Mouse (Mus musculus): ENCODE measurements around the gene Hbp1. TPM values are rescaled to one million over a fixed set of nuclear protein-coding genes. Genes with fewer than 3 reads are reported as not detected.

Hbp1 gene
- total and polyA plus RNA-seq, 2 experiments from 2014 or later, result 97.9 to 153 TPM

GRCm38 (mm10) chr12:31989726-31990125 lies 39.4 kb upstream of the Hbp1 start:
- Histone ChIP-seq H3K4me1 (ENCODE audit: control insufficient read depth, insufficient read depth) (no peaks in the 10 kb centered on the region), H3K27ac (ENCODE audit: low read depth) (no peak overlapping the region), H3K27me3 (ENCODE audit: control insufficient read depth, insufficient read depth, low read length) (no peaks in the 10 kb centered on the region), H3K4me3 (ENCODE audit: low read depth, low read length) (no peak overlapping the region), H3K9me3 (replicated peaks; ENCODE audit: control insufficient read depth, low read length) (no peaks in the 10 kb centered on the region), H3K9ac (replicated peaks; ENCODE audit: low read depth, low read length) (no peak overlapping the region), H3K36me3 (replicated peaks; ENCODE audit: control insufficient read depth, insufficient read depth, low read length) (no peaks in the 10 kb centered on the region), H3K4me2 (ENCODE audit: low read depth, low read length) (no peak overlapping the region)
- no peak for ATAC-seq (ENCODE audit: insufficient read depth, low read depth)
- TF ChIP-seq CTCF (IDR thresholded peaks at IDR 0.05; ENCODE audit: low read depth) (no peak), EP300 (IDR thresholded peaks at IDR 0.05; ENCODE audit: low read depth) (no peak)
- DNase-seq (ENCODE audit: low spot score), result no peak

- no peaks in the 10 kb centered on the region for H3K4me1 ChIP-seq (ENCODE audit: control insufficient read depth, insufficient read depth)
- H3K4me2 ChIP-seq (ENCODE audit: low read depth, low read length), result no peak overlapping the region
- DNase-seq (ENCODE audit: low spot score) (no peak), ATAC-seq (ENCODE audit: insufficient read depth, low read depth) (no peak)
- TF ChIP-seq EP300 (IDR thresholded peaks at IDR 0.05; ENCODE audit: low read depth) (no peak), CTCF (IDR thresholded peaks at IDR 0.05; ENCODE audit: low read depth) (no peak)
- no peaks in the 10 kb centered on the region for H3K9me3 ChIP-seq (replicated peaks; ENCODE audit: control insufficient read depth, low read length)
- 92% methylated on average over 2 of the region's 2 CpGs for WGBS
- no peaks in the 10 kb centered on the region for H3K27me3 ChIP-seq (ENCODE audit: control insufficient read depth, insufficient read depth, low read length)
- no peak overlapping the region for H3K9ac ChIP-seq (replicated peaks; ENCODE audit: low read depth, low read length)
- no peaks in the 10 kb centered on the region for H3K36me3 ChIP-seq (replicated peaks; ENCODE audit: control insufficient read depth, insufficient read depth, low read length)
- H3K27ac ChIP-seq (ENCODE audit: low read depth), result no peak overlapping the region
- no peak overlapping the region for H3K4me3 ChIP-seq (ENCODE audit: low read depth, low read length)
These were observed 36.1 kb upstream of the Hbp1 start for GRCm38 (mm10) chr12:31986463-31986862.

GRCm38 (mm10) chr12:31985738-31986137 lies 35.4 kb upstream of the Hbp1 start:
- Histone ChIP-seq H3K36me3 (replicated peaks; ENCODE audit: control insufficient read depth, insufficient read depth, low read length) (no peaks in the 10 kb centered on the region), H3K9ac (replicated peaks; ENCODE audit: low read depth, low read length) (no peak overlapping the region), H3K4me3 (ENCODE audit: low read depth, low read length) (no peak overlapping the region), H3K27me3 (ENCODE audit: control insufficient read depth, insufficient read depth, low read length) (no peaks in the 10 kb centered on the region), H3K4me2 (ENCODE audit: low read depth, low read length) (no peak overlapping the region), H3K4me1 (ENCODE audit: control insufficient read depth, insufficient read depth) (no peaks in the 10 kb centered on the region), H3K27ac (ENCODE audit: low read depth) (no peak overlapping the region), H3K9me3 (replicated peaks; ENCODE audit: control insufficient read depth, low read length) (no peaks in the 10 kb centered on the region)
- DNase-seq (ENCODE audit: low spot score) (no peak), ATAC-seq (ENCODE audit: insufficient read depth, low read depth) (no peak)
- TF ChIP-seq CTCF (IDR thresholded peaks at IDR 0.05; ENCODE audit: low read depth) (no peak), EP300 (IDR thresholded peaks at IDR 0.05; ENCODE audit: low read depth) (no peak)
- WGBS, result 54% methylated on average over 6 of the region's 6 CpGs

- Histone ChIP-seq H3K9ac (replicated peaks; ENCODE audit: low read depth, low read length) (no peak overlapping the region), H3K4me2 (ENCODE audit: low read depth, low read length) (no peak overlapping the region), H3K27ac (ENCODE audit: low read depth) (no peak overlapping the region), H3K9me3 (replicated peaks; ENCODE audit: control insufficient read depth, low read length) (no peaks in the 10 kb centered on the region), H3K36me3 (replicated peaks; ENCODE audit: control insufficient read depth, insufficient read depth, low read length) (no peaks in the 10 kb centered on the region), H3K4me1 (ENCODE audit: control insufficient read depth, insufficient read depth) (no peaks in the 10 kb centered on the region), H3K4me3 (ENCODE audit: low read depth, low read length) (no peak overlapping the region), H3K27me3 (ENCODE audit: control insufficient read depth, insufficient read depth, low read length) (no peaks in the 10 kb centered on the region)
- no peak for ATAC-seq (ENCODE audit: insufficient read depth, low read depth)
- 46% methylated on average over 12 of the region's 12 CpGs for WGBS
- no peak for DNase-seq (ENCODE audit: low spot score)
- TF ChIP-seq EP300 (IDR thresholded peaks at IDR 0.05; ENCODE audit: low read depth), result no peak
- no peak for TF ChIP-seq CTCF (IDR thresholded peaks at IDR 0.05; ENCODE audit: low read depth)
These were observed 34.3 kb upstream of the Hbp1 start for GRCm38 (mm10) chr12:31984664-31985063.

GRCm38 (mm10) chr12:31984206-31984605 lies 33.9 kb upstream of the Hbp1 start:
- no peak for TF ChIP-seq EP300 (IDR thresholded peaks at IDR 0.05; ENCODE audit: low read depth)
- TF ChIP-seq CTCF (IDR thresholded peaks at IDR 0.05; ENCODE audit: low read depth), result no peak
- H3K36me3 ChIP-seq (replicated peaks; ENCODE audit: control insufficient read depth, insufficient read depth, low read length), result no peaks in the 10 kb centered on the region
- no peak overlapping the region for H3K4me2 ChIP-seq (ENCODE audit: low read depth, low read length)
- H3K9me3 ChIP-seq (replicated peaks; ENCODE audit: control insufficient read depth, low read length), result no peaks in the 10 kb centered on the region
- ATAC-seq (ENCODE audit: insufficient read depth, low read depth), result no peak
- no peaks in the 10 kb centered on the region for H3K4me1 ChIP-seq (ENCODE audit: control insufficient read depth, insufficient read depth)
- H3K27ac ChIP-seq (ENCODE audit: low read depth), result no peak overlapping the region
- no peak overlapping the region for H3K4me3 ChIP-seq (ENCODE audit: low read depth, low read length)
- no peaks in the 10 kb centered on the region for H3K27me3 ChIP-seq (ENCODE audit: control insufficient read depth, insufficient read depth, low read length)
- no peak overlapping the region for H3K9ac ChIP-seq (replicated peaks; ENCODE audit: low read depth, low read length)
- 42% methylated on average over 2 of the region's 2 CpGs for WGBS
- no peak for DNase-seq (ENCODE audit: low spot score)

- ATAC-seq (ENCODE audit: insufficient read depth, low read depth) (no peak), DNase-seq (ENCODE audit: low spot score) (no peak)
- 76% methylated on average over 6 of the region's 6 CpGs for WGBS
- H3K9ac ChIP-seq (replicated peaks; ENCODE audit: low read depth, low read length), result no peak overlapping the region
- no peaks in the 10 kb centered on the region for H3K27me3 ChIP-seq (ENCODE audit: control insufficient read depth, insufficient read depth, low read length)
- H3K4me3 ChIP-seq (ENCODE audit: low read depth, low read length), result no peak overlapping the region
- H3K27ac ChIP-seq (ENCODE audit: low read depth), result no peak overlapping the region
- no peaks in the 10 kb centered on the region for H3K36me3 ChIP-seq (replicated peaks; ENCODE audit: control insufficient read depth, insufficient read depth, low read length)
- no peaks in the 10 kb centered on the region for H3K9me3 ChIP-seq (replicated peaks; ENCODE audit: control insufficient read depth, low read length)
- TF ChIP-seq EP300 (IDR thresholded peaks at IDR 0.05; ENCODE audit: low read depth) (no peak), CTCF (IDR thresholded peaks at IDR 0.05; ENCODE audit: low read depth) (no peak)
- H3K4me2 ChIP-seq (ENCODE audit: low read depth, low read length), result no peak overlapping the region
- no peaks in the 10 kb centered on the region for H3K4me1 ChIP-seq (ENCODE audit: control insufficient read depth, insufficient read depth)
These were observed 33.4 kb upstream of the Hbp1 start for GRCm38 (mm10) chr12:31983769-31984168.
